Mouse (Mus musculus): ENCODE data around the gene Gm20388.

DNA sequence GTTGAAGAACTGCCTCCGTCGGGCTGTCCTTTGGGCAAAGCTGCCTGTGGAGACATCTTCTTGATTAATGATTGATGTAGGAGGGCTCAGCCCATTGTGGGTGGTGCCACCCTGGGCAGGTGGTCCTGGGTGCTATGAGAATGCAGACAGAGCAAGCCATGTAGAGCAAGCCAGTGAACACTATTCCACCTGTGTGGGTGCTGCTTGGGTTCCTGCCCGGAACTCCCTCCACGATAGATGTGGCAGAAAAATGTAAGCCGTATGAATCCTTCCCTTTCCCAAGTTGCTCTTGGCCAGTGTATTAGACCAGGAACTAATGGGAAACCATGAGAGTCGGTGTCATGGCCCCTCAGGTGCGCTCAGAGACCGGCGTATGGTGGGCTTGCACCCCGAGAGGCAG is 1830.1 kb downstream of the Gm20388 start:
- TF ChIP-seq POLR2A (IDR thresholded peaks at IDR 0.05; ENCODE audit: borderline replicate concordance, insufficient read depth, low read length) (no peak), CTCF (IDR thresholded peaks at IDR 0.05; ENCODE audit: borderline replicate concordance, insufficient read depth, low read depth, low read length) (no peak)
